Mouse (Mus musculus) gastrocnemius, postnatal 4 days (tissue): Measurements from ENCODE around the gene Pnpla8. TPM values are rescaled to one million over a fixed set of nuclear protein-coding genes. Genes with fewer than 3 reads are reported as not detected.

Experiments used
- DNase-seq, 2 experiments: peaks; one replicate each; pipeline ENCODE4 v3.0.0; 2021 to 2022; ENCODE audit warnings: low spot score in 2 of 2, mixed read lengths in 2 of 2
- microRNA-seq: library from miRNA; unstranded; fragments of <30 nt; microRNA quantifications from one replicate; pipeline ENCODE4 v1.2.0, GENCODE M21; 2021
- total RNA-seq, 2 experiments: library from RNA; stranded (reverse); gene quantifications; 2 replicates each; pipeline ENCODE4 v1.2.3; 2021

Pnpla8 gene
- total RNA-seq, 2 experiments from 2014 or later, result 62.1 to 66.2 TPM

GRCm38 (mm10) chr12:44344075-44344474 lies 122.9 kb downstream of the Pnpla8 start:
- DNase-seq, result no peak

GRCm38 (mm10) chr12:44345251-44345650 lies 124.1 kb downstream of the Pnpla8 start:
- DNase-seq, result no peak

- no peak for DNase-seq
These were observed 125.0 kb downstream of the Pnpla8 start for GRCm38 (mm10) chr12:44346143-44346542.

GRCm38 (mm10) chr12:44355116-44355515 lies 133.9 kb downstream of the Pnpla8 start:
- no peak for DNase-seq

- no peak for DNase-seq
These were observed 136.3 kb downstream of the Pnpla8 start for GRCm38 (mm10) chr12:44357460-44357859.

GRCm38 (mm10) chr12:44357881-44358280 lies 136.7 kb downstream of the Pnpla8 start:
- DNase-seq, result no peak

- DNase-seq, result no peak
These were observed 150.0 kb downstream of the Pnpla8 start for GRCm38 (mm10) chr12:44371076-44371710.

Small RNA genes lying within 50 kb of the gene (microRNA-seq; reads per million reads assigned to microRNA genes)
- gene Mir5627, result not detected

Other genes with a start within 250 kb of the Pnpla8 start
- 10 to 100 TPM; 17.2 to 17.4 TPM for gene Dnajb9, start 11.0 kb upstream of the Pnpla8 start, total RNA-seq
- 10 to 100 TPM in 1 of 2 experiments, 1 to 10 TPM in 1; 8.0 to 11.3 TPM for gene Nrcam, start 107.5 kb downstream of the Pnpla8 start, total RNA-seq